Mouse (Mus musculus): Measurements from ENCODE around the gene Hc.

Gene Hc

DNA sequence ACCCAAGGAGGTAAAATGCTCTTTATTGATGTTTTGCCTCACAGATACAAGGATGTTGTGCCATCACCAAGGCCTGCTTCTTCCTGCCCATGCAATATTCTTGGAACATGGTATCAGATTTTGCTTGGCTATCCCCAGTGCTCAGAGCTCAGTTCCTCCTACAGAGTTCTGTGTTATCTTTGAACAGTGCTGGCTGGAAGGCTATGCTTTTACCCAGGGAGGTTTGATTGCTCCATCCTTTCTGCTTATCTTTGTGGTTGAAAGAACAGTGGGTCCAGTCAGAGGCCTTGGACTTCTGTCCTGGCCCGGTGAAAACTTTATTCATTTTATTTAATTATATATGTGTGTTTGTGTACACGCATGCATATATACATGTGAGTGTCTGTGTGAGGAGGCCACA lies 83.0 kb downstream of the Hc start:
- no peak for DNase-seq (ENCODE audit: low read depth, low spot score)

DNA sequence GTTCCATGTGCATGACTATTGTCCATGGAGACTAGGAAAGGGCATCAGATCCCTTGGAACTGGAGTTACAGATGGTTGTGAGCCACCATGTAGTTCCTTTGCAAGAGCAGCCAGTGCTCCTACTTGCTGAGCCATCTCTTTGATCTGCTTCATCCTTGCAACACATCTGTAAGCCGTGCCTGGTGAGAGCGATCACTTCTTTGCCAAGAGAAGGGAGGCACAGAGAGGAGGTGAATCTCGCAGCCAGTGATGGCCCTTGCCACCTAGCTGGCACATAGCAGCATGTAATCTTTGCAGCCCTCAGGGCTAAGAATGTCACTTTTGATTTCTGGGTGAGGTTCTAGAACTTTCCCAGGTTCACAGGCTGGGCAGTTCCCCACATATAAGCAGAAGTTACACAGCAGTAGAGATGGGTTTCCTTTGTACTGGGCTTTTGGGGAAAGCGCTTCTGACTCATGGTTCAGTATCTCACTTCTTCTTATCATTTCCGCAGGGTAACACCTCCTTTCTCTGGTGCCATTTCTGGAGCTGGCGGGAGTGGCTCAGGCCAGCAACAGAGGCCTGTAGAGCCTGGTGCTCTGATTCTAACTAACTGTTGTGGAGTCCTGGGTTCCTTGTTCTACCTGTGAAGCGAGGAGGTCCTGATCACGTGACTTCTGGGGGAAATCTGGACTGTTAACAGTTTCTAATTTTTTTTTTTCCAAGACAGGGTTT lies 84.1 kb downstream of the Hc start:
- no peak for DNase-seq (ENCODE audit: low read depth, low spot score)

DNA sequence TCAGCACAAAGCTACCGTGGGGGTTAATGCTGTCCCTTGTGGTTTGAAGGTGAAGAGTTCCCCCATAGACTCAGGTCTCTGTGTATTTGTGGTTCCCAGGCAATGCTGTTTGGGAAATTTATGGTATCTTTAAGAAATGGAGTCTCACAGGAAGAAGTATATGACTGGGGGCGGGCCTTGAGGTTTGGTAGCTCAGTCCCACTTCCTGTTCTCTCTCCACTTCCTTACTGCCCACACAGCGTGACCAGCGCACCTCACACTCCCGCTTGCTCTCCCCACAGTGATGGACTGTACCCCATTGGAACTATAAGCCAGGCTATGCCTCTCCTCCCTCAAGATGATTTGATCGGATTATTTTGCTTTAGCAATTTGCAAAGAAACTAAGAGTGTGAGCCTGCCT lies 84.8 kb downstream of the Hc start:
- DNase-seq (ENCODE audit: low read depth, low spot score) = no peak

DNA sequence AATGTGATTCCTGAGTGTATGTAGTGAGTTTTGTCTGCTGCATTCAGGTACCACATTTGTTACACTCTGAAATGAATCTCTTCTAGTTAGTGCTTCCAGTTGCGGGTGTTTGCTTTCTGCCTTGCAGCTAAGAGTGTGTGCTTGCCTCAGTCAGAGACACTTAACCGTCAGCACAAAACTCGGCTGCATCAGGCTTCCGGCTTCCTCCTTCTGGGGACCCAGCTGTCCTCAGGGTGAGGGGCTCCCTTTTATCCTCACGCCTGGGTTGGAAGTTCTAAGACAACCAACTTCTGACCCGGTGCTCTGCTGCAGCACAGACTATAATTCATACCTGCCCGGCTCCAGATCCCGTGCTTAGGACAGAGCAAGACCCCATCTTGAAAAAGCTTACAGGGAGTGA lies 88.2 kb downstream of the Hc start:
- DNase-seq (ENCODE audit: low read depth, low spot score) = no peak

GRCm38 (mm10) chr2:34971080-34971888 lies 90.0 kb downstream of the Hc start:
- no peak for DNase-seq (ENCODE audit: low read depth, low spot score)

GRCm38 (mm10) chr2:34970092-34970750 lies 91.0 kb downstream of the Hc start:
- peak; percentile 38 for DNase-seq (ENCODE audit: low read depth, low spot score)

GRCm38 (mm10) chr2:34969166-34969565 lies 92.1 kb downstream of the Hc start:
- no peak for DNase-seq (ENCODE audit: low read depth, low spot score)

DNA sequence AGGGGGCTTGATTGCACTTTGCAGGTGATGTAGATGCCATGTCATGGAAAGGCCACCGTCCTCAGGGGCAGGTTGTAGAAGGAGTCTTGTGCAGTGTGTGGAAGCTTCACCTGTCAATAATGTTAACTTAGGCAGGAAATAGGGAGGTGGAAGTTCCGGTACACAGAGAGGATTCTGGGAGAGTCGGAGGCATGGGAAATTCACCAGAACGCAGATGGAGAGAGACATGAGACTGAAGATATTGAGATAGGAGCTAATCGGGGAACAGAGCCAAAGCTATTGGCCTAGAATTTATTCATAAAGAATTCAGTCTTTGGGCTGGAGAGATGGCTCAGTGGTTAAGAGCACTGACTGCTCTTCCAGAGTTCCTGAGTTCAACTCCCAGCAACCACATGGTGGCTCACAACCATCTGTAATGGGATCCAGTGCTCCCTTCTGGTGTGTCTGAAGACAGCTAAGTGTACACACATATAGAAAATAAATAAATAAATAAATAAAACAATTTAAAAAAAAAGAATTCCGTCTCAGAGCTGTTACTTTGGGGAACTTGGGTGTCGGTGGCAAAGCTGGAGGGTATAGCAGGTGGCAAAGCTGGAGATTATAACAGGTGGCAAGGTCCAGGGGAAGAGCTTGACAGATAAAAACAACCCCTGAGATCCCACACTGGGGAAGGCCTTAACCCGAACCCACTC lies 94.8 kb downstream of the Hc start:
- DNase-seq (ENCODE audit: low read depth, low spot score) = no peak

DNA sequence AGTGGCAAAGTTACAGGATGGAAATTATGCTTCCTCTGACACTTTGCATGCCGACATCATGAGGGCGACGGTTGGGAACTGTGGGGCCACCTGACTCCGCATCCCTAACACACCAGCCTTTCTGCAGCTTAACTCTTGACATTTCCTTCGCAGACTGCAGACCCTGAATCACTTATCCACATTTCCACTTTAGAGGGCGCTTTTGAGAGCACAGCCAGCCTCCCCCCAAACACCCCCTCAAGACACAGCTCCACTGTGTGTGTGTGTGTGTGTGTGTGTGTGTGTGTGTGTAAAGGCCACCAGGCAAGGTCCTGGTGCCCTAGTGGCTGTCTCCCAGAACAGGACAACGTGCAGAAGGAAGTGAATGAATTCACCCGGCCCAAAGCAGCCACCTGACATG lies 95.4 kb downstream of the Hc start:
- no peak for DNase-seq (ENCODE audit: low read depth, low spot score)

DNA sequence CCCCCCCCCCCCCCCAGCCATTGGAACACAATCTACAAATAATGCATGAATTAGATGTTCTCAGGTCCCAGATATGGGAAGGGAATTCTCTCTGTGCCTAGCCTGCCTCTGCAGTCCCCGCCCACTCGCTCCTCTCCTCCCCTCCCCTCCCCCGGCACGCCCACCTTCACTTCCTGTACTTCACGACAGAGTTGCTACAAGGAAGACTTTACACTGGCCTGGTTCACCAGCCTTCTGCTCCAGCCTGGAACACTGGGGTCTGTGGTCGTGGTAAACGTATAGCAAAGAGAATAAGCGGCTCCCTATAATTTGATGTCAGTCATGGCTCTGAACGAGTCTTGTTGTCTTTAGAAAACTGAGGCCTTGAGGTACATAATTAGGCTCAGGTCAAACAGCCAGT lies 95.9 kb downstream of the Hc start:
- no peak for DNase-seq (ENCODE audit: low read depth, low spot score)

GRCm38 (mm10) chr2:34964651-34965050 lies 96.6 kb downstream of the Hc start:
- DNase-seq (ENCODE audit: low read depth, low spot score) = no peak

GRCm38 (mm10) chr2:34964230-34964629 lies 97.0 kb downstream of the Hc start:
- DNase-seq (ENCODE audit: low read depth, low spot score) = no peak

- no peak for DNase-seq (ENCODE audit: low read depth, low spot score)
Measured at GRCm38 (mm10) chr2:34963371-34963956, 97.8 kb downstream of the Hc start.

- no peak for DNase-seq (ENCODE audit: low read depth, low spot score)
Measured at GRCm38 (mm10) chr2:34962893-34963292, 98.3 kb downstream of the Hc start.

- no peak for DNase-seq (ENCODE audit: low read depth, low spot score)
Measured at GRCm38 (mm10) chr2:34962211-34962610, 99.0 kb downstream of the Hc start.

- DNase-seq (ENCODE audit: low read depth, low spot score) = no peak
Measured at GRCm38 (mm10) chr2:34961481-34962036, 99.7 kb downstream of the Hc start, which contains the start of gene Traf1. Traf1 (minus strand) TSS chr2:34961772.

DNA sequence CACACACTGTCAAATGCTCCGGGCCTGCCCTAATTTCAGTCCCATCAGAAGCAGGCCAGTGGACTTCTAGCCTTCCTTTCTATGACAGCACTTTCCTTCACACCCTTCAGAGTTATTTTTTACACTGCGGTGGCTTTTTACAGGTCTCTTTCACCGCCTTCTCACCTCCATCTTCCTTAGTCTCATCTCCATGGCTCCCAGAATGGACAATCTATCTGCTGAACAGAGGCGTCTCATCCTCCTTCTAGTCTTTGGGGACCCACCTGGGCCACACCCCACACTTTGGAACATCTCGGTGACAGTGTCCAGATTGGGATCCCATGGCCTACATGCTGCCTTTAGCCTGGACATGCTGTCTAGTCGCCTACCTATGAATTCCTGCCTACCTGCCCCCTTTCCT lies 100.3 kb downstream of the Hc start:
- DNase-seq (ENCODE audit: low read depth, low spot score) = no peak

GRCm38 (mm10) chr2:34960466-34960865 lies 100.8 kb downstream of the Hc start:
- no peak for DNase-seq (ENCODE audit: low read depth, low spot score)

GRCm38 (mm10) chr2:34958582-34958981 lies 102.7 kb downstream of the Hc start:
- DNase-seq (ENCODE audit: low read depth, low spot score) = no peak

DNA sequence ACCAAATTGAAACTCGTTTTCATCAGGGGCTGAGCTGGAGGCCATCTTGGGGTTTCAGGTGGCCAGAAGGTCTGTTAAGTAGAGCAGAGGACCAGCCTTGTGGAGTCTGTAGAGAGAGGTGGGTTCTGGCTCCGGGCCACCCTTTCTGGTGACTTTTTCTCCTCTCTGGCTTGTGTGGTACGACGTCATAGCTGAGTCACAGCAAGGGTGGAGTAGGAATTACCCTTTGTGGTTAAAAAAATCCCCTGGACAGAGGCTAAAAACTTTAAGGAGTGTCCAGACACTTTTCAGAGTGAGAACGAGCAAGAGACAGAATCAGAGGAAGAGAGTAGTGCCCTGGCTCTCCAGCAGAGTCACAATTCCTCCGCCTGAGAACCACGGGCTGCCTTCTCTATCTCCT lies 103.2 kb downstream of the Hc start:
- no peak for DNase-seq (ENCODE audit: low read depth, low spot score)

DNA sequence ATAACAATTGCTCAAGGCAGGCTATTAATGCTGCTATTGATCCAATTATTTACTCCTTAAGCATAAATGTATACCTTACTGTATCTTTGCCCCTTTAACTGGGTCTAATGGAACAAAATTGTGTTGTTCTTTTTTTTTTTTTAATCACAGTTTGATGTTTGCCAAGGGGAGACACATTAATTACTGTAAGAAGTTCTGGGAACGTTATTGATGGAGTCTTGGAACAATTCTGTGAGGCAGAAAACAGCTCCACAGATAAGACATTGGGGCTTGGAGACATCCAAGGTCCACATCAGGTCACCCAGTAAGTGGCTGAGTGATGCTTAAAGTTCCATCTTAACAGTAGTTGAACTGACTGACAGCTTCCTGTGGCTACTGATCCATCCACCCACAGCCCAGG lies 103.8 kb downstream of the Hc start:
- no peak for DNase-seq (ENCODE audit: low read depth, low spot score)
